Mouse (Mus musculus) cerebellum, postnatal 4 days (tissue): ENCODE measurements at regions not wholly inside any gene's neighbourhood (a gene's known extent, or its start where the extent isn't known, plus 50 kb on each side); places are given as distances from the start of the nearest gene placed in this dataset.
"Not testable (repeated sequence)": the region's sequence is repeated elsewhere in the genome, so short reads cannot be mapped to it uniquely, and the experiment has no call there.

Experiments
- DNase-seq, 2 experiments: peaks; one replicate each; pipeline ENCODE4 v3.0.0; 2022; ENCODE audit warnings: low spot score in 2 of 2, mixed read lengths in 1 of 2

DNA sequence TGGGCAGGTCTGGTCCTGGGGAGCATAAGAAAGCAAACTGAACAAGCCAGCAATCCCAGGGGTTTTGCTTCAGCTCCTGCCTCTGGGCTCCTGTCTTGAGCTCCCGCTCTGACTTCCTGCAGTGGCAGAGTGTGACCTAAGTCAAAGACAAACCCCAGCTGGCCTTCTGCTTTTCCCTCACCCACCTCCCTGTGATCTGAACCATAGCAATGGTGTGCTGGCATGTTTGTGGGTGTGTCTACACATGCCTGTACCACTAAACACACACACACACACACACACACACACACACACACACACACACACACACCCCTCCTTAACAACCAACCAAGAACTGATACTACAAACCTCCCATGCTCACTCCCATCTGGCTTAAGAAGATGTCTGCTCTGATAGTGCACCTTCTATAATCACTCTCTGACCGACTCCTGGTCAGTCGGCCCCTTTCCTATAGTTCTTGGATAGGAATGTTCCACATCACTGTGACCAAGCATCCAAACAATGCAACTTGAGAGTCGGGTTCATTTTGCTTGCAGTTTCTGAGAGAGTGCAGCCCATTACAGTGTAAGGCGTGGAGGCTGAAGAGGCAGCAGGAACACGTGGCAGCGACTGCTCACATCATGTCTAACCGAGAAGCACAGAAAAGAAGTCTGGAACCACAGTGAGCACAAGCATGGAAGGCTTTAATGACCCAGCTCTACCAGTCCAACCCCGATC, 134.4 kb downstream of the Tcp10c start:
- DNase-seq = no peak

DNA sequence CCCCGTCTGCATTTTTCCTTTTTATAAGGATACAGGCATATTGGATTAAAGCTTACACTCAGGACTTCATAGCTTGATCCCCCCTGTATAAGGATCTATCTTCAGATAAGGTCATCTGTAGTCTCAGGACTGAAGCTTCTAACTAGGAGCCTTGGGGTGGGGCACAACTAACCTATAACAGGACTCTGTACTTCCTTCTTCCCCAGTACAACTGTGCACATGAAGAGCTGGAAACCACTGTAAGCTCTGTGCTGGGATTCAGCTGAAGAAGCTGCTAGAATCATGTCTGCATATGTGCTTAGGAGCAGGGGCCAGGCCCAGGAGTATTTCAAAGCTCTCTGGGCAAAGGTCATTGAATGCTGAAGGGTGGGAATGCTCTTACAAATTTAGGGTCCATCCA, 137.9 kb downstream of the Tcp10c start:
- DNase-seq = not testable (repeated sequence)

DNA sequence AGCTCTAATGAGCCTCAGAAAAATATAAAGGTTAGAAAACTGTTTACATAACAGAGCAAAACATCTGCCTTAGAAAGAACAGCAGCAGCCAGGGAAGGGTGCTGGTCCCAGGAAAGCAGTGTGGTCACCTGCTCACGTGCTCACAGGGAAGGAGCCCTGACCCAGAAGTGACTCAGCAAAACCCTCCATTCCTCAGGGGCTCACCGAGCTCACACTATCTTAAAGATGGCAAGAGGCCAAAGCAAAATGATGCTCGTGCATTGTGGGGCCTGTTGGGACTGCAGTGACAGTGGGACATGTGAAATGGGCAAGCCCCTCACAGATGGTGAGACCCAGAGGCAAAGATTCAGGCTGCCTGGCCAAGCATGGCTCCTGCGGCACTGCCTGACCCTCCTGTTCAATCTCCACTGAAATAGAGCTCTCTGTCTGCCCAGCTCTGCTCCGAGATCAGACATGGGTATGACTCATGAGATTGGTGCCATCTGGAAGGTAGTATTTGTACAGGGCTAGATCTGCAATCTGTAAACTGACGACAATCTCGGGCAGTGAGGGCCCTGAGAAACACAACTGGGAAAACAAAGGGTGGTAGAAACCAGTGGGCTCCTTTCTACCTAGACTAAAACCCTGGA, 138.4 kb downstream of the Tcp10c start:
- not testable (repeated sequence) for DNase-seq

DNA sequence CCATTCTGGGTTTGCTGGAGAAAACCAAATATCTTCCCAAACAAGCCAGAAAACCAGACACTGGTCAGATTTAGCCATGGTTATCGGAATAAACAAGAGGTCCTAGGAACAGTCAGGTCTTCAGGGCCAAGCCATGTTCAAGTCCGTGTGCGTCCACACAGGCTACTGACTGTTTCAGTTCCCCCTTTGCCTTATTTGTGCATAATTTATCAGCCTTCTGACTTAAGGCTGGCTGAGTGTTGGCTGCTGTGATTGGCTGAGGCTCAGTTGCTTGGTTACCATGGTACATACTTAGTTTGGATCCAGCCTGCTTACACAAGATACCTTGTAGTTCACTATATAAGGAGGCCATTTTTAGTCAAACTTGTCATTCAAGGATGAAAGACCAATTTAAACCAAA, 139.5 kb downstream of the Tcp10c start:
- not testable (repeated sequence) for DNase-seq

DNA sequence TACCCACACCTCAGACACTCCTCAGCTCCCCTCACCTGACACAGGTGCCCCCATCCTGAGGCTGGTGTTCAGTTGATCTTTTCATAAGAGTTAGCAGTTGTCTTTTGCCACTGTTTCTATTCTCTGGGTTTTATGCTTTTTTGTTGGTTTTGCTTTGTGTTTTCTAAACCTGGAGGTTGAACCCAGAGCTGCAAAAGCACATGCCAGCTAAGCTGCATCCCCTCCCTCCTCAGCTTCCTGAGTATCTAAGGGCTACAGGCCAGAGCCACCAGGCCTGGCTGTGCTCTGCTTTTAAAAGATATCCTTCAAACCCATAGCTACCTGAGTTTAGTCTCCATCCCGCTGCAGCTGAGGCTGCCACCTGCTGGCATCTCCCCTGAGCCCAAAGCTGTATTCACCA, 140.1 kb downstream of the Tcp10c start:
- not testable (repeated sequence) for DNase-seq

DNA sequence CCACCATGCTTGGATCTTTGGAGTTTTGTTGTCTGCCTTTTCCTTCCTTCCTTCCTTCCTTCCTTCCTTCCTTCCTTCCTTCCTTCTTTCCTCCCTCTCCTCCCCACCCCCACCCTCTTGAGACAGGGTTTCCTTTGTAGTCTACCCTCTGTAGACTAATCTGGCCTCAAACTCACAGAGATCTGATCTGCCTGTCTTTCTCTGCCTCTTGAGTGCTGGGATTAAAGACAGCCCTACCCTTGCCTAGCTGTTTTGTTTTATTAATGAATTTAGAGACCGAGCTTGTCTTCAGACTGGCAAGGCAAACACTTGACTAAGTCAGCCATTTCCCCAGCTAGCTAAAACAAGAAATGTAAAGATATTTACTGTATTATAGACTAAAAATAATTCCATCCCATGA, 150.0 kb downstream of the Tcp10c start:
- not testable (repeated sequence) for DNase-seq

DNA sequence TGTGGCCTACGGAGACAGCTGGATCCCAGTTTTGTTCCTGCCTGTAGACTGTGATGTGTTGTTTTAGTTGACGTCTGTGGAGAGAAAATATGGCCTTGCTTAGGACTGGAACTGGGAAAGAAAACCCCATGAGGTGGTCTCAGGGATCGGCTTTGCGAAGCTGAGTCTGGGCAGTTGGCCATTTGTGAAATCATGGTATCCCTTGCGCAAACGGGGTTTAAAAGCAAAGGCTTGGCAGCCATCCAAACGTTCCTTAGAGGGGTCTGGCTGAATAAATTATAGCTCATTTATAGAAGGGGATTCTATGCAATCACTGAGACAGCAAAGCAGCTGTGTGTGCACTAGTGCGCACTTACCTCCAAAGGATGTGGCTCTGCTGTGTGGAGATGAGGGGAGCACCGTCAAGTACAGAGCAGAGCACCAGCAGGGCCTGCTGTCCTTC, 150.5 kb downstream of the Tcp10c start:
- DNase-seq = peak in 1 of 2 experiments; percentile 67

DNA sequence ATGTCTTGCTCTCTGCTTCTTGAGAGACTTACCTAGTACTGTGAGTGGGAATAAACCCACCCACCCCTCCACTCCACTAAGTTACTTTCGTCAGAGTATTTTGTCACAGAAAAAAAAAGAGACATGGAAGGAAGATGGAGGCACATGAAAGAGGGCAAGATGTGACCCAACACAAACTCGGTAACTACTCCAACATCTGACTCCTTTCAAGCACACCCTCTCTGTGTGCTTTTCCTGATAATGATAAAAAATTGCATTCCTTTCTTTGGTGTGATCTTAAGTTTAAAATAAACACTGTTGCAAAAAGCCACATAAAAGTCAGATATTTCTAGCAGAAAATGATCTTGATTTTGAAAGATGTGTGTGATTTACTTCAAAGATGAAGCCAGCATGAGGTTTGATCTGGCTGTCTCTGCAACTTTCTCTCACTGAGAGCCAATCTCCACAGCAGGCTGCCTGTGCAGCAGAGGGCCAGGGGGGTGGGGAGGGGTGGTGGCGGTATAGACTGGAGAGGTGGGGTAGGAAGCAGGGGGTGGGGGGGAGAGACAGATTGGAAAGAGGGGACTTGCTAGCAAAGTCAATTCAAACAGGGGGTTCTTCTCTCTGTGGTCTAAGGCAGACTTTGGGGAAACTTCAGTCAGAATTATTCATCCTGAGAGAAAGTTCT, 153.2 kb downstream of the Tcp10c start:
- not testable (repeated sequence) for DNase-seq

DNA sequence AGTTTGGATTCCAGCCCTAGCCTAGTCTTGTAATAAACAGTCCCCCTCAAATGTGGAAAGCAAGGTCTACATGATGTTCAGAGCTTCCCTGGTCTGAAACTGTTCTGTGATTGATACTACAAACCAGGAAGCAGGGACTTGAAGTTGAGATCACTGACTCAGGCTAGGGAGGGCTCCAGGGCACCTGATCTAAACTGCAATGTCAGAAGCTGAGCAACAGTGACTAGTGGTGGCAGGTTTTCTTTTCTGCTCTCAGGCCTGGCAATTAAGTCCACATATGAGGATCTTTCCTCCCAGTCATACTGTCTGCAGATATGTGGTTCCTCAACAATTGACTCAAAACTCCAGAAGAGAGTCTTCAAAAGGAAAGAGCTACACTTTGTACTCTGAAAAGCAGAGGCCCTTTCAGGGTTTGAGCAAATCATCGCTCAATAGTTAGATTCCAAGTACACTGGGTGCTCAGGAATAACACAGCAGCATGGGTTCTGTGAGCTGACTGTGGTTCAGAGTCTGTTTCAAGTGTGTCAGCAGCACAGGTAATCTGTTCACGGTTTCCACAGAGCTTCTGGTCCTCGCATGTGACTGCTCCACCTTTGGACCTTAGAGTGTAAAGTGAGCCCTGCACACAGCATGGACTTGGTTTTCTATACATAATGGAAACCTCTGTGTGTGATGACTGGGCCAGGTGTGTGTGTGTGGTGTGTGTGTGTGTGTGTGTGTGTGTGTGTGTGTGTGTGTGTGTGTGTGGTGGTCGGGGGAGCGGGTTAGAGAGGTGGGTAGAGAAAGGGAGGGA, 165.2 kb downstream of the Tcp10c start:
- not testable (repeated sequence) for DNase-seq

DNA sequence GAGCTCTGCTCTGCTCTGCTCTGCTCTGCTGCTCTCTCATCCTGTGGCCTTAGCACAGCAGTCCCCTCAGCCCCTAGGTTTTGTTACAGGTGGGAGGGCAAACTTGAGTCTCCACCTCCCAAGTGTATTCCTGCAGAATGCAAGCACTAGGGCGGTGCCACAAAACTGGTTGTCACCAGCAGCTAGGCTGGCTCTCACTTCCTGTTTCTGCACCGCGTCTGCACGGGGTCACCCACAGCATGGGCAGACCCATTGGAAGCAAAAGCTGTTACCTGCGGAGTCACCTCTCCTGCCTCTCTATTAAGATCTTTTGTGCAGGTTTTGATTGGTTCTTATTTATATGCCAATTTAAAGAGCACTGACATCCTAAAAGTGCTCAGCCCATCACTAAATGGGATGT, 178.2 kb downstream of the Tcp10c start:
- DNase-seq = not testable (repeated sequence)

DNA sequence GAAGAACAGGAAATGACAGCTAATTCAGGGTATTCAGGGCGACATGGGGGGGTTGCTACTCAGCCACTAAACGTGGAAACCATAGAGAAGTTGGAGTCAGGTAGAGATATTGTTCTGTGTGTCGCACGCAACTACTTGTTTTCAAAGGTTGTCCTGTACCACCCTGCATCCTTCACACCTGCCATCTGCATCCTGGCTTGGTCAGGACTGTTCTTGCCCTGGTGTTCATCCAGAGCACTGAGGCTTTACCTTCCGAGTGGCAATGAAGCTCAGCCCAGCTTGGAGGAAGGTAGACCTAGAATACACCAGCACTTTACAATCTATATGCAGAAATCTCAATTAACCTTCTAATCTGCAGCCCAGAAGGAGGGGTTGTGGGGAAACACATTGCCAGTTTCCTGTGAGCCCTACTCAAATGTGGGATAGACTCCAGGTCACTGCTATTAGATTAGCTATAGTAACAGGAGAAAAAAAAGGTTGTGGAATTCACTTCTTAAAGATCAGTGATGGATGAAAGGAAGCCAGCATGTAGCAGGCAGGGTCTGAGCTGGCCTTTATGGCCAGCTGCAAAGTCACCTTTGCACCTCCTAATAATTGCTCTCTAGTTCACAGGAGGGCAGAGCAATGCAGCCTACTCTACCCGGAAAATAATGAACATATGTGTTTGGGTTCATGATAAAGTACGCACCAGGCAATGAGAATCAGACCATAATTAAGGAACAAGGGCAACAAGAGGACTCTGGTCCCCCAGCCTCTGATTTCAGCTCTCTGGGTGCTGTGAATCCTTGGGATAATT, 186.3 kb downstream of the Tcp10c start:
- DNase-seq = no peak

DNA sequence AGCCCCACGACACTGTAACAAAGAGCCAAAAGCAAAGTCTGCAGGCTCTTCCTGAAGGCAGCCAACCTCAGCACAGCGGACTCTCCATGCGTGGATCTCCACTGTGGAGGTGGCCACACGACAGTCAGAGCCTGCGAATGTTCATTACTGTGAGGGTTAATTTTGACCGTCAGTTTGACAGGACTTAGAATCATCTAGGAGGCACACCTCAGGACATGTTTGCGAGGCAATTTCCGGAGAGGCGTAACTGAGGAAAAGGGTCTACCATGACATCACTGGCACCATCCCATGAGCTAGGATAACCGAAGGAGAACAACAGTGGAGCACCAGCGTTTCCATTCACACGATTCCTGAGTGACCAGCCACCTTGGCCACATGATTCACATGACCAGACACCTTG, 186.9 kb downstream of the Tcp10c start:
- DNase-seq = no peak

DNA sequence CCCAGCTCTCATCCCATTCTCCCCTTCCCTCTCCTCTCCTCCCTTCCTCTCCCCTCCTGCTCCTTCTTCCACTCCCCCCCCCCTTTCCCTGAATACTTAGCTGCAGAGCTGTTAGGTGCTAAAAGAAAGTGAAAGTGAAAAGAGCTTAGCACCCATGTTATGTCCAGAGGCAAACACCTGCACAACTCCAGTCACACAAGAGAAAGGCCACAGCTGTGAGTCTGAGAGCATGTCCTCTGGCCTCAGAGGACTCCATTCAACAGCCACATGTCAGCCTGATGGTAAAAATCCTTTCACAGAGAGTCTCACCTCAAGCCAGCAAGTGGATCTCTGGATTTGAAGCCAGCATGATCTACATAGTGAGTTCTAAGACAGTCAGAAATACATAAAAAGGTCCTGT, 187.9 kb downstream of the Tcp10c start:
- no peak for DNase-seq

DNA sequence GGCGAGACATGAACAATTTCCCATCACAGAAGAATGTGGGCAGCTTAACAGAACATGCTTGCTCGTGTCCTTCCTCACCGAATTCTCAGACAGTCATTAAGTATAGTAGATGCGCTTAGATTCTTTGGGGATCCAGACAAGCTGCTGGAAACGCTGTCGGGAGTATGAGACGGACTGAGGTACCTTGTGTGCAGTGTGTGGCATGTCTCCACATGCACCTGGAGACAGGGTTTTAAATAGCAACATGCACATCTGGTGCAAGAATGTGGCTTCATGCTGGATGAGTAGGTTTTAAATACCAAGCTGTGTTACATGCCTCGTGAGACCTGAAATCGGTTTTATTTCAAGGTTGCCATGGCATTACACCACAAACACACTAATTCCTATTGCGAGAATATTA, 188.5 kb downstream of the Tcp10c start:
- DNase-seq = no peak

DNA sequence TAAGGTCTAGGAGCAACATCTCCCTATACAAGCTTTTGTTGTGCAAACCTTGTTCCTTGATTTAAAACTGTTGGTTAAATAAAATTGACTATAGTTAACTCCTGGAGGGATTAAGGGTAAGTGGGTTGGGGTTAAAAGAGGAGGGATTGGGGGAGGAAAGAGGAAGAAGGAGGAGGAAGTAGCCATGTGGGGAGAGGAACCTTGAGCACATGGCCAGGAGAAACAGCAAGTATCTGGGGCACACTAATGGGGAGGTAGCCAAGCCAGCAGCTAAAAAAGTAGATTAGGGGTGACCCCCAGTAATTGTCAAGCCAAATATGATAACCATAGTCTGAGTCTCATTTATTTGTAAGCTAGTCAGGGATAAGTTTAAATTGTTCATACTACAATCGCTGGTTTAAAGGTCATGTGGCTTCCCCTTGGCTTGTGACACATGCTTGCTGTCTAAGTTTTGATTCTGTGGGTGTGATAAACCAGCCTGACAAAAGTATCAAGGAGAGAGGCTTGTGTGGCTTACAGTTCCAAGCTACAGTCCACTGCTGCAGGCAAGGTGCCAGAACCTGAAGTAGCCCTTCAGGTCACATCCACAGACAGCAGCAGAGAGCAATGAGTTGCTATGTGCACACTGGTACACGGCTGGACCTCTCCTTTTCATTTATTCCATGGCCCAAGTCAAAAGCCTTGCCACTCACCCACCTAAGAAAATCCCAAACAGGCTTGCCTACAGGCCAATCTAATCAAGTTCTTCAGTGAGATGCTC, 189.8 kb downstream of the Tcp10c start:
- no peak for DNase-seq

DNA sequence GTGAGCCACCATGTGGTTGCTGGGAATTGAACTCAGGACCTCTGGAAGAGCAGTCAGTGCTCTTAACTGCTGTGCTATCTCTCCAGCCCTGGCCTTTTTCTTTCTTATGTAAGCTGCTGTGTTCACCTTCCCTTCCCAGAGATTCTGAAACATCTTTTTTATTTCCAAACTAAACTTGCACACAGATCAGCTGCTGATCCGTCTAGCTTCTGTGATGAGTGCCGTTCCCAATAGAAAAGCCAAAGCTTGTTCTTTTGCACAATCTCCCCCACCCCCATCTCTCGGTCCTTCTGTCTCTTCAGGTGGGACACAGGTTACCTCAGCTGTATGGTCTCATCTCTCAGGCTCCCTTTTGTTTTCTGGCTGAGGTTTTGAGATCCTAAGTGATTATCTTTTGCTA, 191.9 kb downstream of the Tcp10c start:
- no peak for DNase-seq

DNA sequence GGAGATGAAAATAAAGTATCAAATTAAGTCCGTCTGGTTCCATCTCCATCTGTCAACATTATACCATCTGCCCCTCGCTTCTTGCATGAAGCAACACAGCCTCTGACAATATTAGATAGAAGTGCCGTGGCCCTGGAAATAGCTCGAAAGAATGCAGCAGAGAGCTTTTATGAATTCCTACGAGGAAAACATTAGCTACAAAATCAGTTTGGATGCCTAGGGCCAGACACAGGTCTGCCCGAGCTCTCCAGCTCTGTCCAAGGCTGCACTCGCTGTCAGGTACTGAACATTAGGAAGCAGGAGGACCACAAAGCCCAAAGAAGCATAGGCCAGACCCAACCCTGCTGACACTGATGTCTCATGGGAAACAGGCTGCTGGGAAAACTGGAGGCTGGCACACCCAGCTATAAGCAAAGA, 192.3 kb downstream of the Tcp10c start:
- DNase-seq = no peak

DNA sequence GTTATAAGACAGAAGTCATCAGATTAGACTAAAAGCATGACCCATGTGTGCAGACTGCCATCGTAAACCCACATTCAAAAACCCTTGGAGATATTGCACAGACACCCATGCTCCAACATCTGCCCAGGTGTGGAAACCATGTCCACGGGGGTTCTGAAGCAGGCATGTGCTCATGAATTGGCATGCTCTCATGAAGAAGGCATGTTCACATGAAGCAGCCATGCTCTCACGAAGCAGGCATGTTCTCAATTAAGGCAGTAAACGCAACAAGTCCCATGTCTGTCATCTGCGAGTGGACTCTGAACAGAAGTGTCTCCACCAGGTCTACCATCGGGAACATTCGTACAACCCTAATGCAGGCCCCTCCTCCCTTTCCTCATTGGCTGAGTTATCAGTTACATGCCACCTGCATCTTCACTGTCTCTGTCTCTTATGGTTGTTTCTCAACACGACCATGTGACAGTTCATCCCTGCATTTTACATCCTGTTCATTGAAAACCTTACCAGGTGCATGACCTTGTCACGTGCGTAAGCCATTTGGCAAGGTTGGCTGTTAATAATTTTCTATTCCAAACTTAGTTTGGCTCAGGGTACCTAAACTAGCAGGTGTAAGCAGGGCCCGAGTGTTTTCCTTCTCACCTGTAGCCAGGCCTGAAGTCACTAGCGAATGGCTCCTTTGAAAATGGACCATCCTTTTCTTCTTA, 193.4 kb downstream of the Tcp10c start:
- no peak for DNase-seq

DNA sequence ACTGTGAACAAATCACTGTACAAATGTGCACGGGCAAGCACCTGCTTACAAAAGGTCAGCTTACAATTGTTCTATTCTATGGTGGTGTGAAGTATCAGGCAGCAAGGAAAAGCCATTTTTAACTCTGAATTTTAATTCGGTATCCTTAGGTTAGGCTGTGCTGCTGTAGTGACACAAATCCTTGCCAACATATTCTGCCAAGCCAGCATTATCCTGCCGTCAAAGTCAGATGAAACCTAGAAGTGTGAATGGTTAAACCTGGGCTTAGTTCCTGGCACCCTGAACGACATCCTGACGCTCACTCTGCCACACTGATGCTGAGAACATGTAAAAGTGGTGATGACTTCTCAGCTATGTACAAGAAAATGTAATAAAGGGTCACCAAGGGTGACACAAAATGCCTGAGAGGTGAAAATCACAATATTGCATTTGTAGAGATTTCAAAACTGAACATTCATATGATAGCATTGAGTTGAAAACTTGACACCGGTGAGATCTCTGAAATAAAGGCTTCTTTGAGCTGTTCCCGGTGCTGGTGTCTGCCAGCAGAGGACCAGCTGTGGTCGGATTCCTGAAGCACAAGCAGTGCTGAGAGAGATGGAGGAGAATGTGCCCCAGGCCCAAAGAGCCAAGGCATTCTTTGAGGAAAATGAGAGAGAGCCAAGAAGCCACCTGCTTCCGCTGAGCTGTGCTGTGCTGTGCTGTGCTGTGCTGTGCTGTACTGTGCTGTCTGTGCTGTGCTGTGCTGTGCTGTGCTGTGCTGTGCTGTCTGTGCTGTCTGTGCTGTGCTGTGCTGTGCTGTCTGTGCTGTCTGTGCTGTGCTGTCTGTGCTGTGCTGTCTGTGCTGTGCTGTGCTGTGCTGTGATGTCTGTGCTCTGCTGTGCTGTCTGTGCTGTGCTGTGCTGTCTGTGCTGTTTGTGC, 195.9 kb downstream of the Tcp10c start:
- no peak for DNase-seq
